Mouse (Mus musculus): Measurements from ENCODE around the gene 4931422A03Rik. TPM values are rescaled to one million over a fixed set of nuclear protein-coding genes. Genes with fewer than 3 reads are reported as not detected.
"Not testable (repeated sequence)": the region's sequence is repeated elsewhere in the genome, so short reads cannot be mapped to it uniquely, and the experiment has no call there.

Gene 4931422A03Rik
- total RNA-seq (2021) = not detected

- intact Hi-C loops (cut with DNase I) = no loop called here
- DNase-seq (ENCODE audit: low spot score in 2 of 2) = peak; percentile 16 to 17
These were observed at the start of gene 4931422A03Rik for GRCm38 (mm10) chr2:104028139-104028723. Gene 4931422A03Rik (minus strand): TSS chr2:104028361.

DNA sequence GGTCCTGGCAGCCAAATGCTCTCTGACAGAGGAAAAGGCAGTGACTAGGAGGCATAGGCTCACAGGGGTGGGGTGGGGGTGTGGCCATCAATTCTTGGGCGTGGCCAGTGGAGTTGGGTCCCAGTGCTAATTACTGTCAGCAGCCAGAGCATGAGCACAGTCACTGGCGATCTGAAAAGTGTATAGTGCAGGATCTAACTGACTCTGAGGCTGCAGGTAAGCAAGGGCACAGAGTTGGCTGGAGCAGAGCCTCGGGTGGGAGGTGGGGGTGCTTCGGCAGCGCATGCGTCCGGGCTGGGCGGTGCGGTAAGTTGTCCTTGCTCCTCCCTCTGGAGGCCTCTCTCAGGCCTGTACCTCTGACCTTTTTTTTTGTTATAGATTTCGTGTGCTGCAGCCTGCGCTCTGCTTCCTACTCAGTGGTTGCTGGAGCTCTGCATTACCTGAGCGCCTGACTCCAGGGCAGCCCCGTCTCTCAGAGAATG lies 41.6 kb upstream of the 4931422A03Rik start, which contains the start of gene Cd59b:
Gene Cd59b, plus strand, starts transcription at position 146 of the 482 bp plus-strand sequence.
- intact Hi-C loops (cut with DNase I) = no loop called here
- DNase-seq (ENCODE audit: low spot score in 2 of 2) = no peak

- intact Hi-C loops (cut with DNase I) = loop anchor here (1.0 kb wide), 1 partner anchor 27 kb away; the partner anchor contains the start of gene Cd59a
- DNase-seq (ENCODE audit: low spot score in 2 of 2) = not testable (repeated sequence)
These were observed 40.3 kb upstream of the 4931422A03Rik start, which contains the start of gene Gm10799 for GRCm38 (mm10) chr2:104068450-104068849. Gene Gm10799 (minus strand): TSS chr2:104068550.

GRCm38 (mm10) chr2:104065526-104065925 lies 37.4 kb upstream of the 4931422A03Rik start, which contains the start of gene Gm10912:
Gene Gm10912 (plus strand): TSS chr2:104065826.
- DNase-seq (ENCODE audit: low spot score in 2 of 2); intact Hi-C loops (cut with DNase I): not testable (repeated sequence)

DNA sequence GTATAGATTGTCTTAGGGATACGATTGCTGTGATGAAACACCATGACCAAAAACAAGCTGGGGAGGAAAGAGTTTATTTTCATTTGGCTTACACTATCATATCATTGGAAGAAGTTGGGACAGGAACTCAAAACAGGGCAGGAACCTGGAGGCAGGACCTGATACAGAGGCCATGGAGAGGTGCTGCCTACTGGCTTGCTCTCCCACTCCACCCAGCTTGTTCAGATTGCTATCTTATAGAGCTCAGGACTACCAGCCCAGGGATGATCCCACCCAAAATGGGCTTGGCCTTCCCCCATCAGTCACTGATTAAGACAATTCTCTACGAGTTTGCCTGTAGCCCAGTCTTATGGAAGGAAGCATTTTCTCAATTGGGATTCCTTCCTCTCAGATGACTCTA lies 36.0 kb upstream of the 4931422A03Rik start:
- no peak for DNase-seq (ENCODE audit: low spot score in 2 of 2)
- intact Hi-C loops (cut with DNase I) = no loop called here

GRCm38 (mm10) chr2:104062665-104063064 lies 34.5 kb upstream of the 4931422A03Rik start:
- intact Hi-C loops (cut with DNase I) = no loop called here
- DNase-seq (ENCODE audit: low spot score in 2 of 2) = peak in 1 of 2 experiments; percentile 23

DNA sequence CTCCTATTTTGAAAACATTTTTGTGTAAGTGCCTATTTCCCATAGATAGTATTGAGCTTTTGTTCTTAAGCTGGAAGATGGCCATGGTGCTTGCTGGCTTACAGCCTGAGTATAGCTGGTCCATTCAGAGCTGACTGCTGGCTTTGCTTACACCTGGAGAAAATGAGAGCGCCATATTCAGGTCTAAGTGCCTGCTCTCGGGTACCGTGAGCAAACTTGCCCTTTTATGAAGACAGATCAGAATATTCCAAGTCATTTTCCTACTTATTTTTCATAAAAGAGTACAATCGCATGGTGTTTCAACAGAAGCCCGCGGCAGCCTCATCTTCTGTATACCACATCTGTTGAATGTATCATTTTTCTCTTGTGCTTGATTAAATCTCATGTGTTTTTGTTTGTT lies 32.8 kb upstream of the 4931422A03Rik start:
- intact Hi-C loops (cut with DNase I) = no loop called here
- DNase-seq (ENCODE audit: low spot score in 2 of 2) = no peak

DNA sequence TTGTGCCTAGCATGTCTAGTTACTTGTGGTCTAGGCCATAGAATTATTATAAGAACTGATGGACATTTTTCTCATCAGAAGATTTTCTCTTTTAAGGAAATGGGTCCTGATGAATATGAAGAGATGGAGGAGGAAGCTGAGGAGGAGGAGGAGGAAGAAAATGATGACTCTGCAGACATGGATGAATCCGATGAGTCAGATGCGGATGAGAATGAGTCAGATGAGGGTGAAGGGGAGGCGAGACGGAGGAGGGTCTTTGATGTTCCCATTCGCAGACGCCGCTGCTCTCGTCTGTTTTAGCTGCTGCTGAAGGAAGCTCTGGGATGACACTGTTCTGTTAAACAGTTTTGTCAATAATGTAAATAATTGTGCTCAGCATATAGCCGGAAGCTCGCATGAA lies 31.6 kb upstream of the 4931422A03Rik start:
- intact Hi-C loops (cut with DNase I) = loop anchor here (10.0 kb wide), 1 partner anchor 375 kb away; no protein-coding TSS in a partner anchor
- DNase-seq (ENCODE audit: low spot score in 2 of 2) = peak in 1 of 2 experiments; percentile 70

DNA sequence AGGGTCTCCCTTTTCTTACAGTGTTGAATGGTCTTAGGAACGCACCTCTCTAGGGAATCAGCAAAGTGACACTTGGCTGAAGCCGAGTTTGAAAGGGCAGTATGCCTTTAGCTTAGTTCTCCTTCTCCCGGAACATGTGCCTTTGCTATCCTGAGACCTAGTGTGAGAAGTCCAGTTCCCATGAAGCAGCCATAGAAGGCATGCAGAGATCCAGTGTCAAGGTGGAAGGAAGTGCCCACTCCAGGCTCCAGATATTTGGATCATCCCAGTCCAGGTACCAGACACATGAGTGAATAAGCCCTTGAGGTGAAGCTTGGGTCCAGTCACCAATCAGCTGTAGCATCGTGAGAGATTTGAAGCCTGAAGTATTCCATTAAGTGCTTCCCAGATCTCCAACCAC lies 30.8 kb upstream of the 4931422A03Rik start:
- intact Hi-C loops (cut with DNase I) = loop anchor here (10.0 kb wide), 1 partner anchor 376 kb away; no protein-coding TSS in a partner anchor

GRCm38 (mm10) chr2:104058381-104058780 lies 30.2 kb upstream of the 4931422A03Rik start:
- intact Hi-C loops (cut with DNase I) = loop anchor here (10.0 kb wide), 1 partner anchor 376 kb away; no protein-coding TSS in a partner anchor

More for the DNA sequence above, 30.8 kb upstream of the 4931422A03Rik start:
- no peak for DNase-seq (ENCODE audit: low spot score in 2 of 2)

GRCm38 (mm10) chr2:104044479-104045080 lies 16.4 kb upstream of the 4931422A03Rik start:
- intact Hi-C loops (cut with DNase I) = no loop called here
- DNase-seq (ENCODE audit: low spot score in 2 of 2) = no peak

More at GRCm38 (mm10) chr2:104058381-104058780, 30.2 kb upstream of the 4931422A03Rik start:
- DNase-seq (ENCODE audit: low spot score in 2 of 2) = no peak

- intact Hi-C loops (cut with DNase I) = no loop called here
- DNase-seq (ENCODE audit: low spot score in 2 of 2) = no peak
These were observed 15.7 kb upstream of the 4931422A03Rik start for GRCm38 (mm10) chr2:104043624-104044478.

GRCm38 (mm10) chr2:104042766-104043165 lies 14.6 kb upstream of the 4931422A03Rik start:
- DNase-seq (ENCODE audit: low spot score in 2 of 2) = no peak
- intact Hi-C loops (cut with DNase I) = no loop called here

GRCm38 (mm10) chr2:104041632-104042031 lies 13.5 kb upstream of the 4931422A03Rik start:
- DNase-seq (ENCODE audit: low spot score in 2 of 2) = no peak
- intact Hi-C loops (cut with DNase I) = no loop called here

GRCm38 (mm10) chr2:104038236-104038635 lies 10.1 kb upstream of the 4931422A03Rik start:
- no peak for DNase-seq (ENCODE audit: low spot score in 2 of 2)
- intact Hi-C loops (cut with DNase I) = loop anchor here (10.0 kb wide), 3 partner anchors 87 to 547 kb away; partner anchors contain the start of gene A930018P22Rik

- intact Hi-C loops (cut with DNase I) = loop anchor here (10.0 kb wide), 3 partner anchors 88 to 548 kb away; partner anchors contain the start of gene A930018P22Rik
- DNase-seq (ENCODE audit: low spot score in 2 of 2) = no peak
These were observed 8.2 kb upstream of the 4931422A03Rik start for GRCm38 (mm10) chr2:104036316-104036715.

GRCm38 (mm10) chr2:104035595-104035994 lies 7.4 kb upstream of the 4931422A03Rik start:
- no peak for DNase-seq (ENCODE audit: low spot score in 2 of 2)
- intact Hi-C loops (cut with DNase I) = loop anchor here (10.0 kb wide), 3 partner anchors 89 to 549 kb away; partner anchors contain the start of gene A930018P22Rik

DNA sequence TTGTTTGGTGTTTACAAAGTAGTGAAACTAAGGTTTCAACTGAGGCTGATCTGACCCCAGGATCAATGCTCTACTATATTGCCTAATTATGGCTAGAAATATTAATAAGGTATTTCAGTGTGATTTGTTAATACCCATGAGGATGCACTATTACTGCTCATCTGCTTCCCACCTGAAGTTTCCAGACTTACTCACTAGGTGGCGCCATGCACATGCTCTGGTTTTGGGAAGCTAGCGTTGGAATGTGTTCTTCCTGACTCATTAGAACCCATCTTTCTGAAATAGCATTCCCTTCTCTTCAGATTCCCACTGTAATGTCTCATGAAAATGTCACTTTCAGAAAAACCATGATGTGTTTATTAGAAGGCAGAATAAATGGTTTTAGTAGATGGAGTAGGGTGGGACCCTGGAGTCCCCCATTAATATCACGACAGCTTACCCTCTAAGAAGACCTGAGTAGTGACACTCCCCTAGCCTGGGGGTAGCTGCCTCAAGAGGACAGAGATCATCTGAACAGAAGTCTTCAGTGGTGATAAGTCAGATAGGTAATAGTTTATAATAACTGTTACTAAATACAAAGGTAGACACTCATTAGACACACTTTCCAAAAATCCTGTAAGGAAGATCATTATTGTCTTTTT lies 6.8 kb upstream of the 4931422A03Rik start:
- intact Hi-C loops (cut with DNase I) = loop anchor here (10.0 kb wide), 3 partner anchors 90 to 550 kb away; partner anchors contain the start of gene A930018P22Rik
- peak; percentile 72 to 80 for DNase-seq (ENCODE audit: low spot score in 2 of 2)

DNA sequence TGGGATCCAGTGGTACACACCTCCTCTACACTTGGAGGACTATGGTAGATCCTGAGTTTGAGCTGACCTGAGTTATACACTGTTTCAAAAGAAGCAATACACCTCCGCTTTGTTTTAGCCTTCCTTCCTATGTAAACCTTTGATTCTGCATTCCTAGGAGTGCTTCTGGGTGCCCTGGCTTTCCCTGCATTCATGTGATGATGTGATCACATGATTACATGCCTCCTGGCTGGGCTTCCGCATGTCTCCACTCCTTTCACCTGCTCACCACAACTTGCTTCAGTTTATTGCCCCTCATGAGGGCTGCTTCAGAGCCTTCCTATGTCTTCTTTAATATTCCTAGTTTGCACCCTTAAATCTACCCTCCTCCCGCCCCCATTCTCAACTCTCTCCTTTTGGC lies 3.9 kb upstream of the 4931422A03Rik start:
- no peak for DNase-seq (ENCODE audit: low spot score in 2 of 2)
- intact Hi-C loops (cut with DNase I) = loop anchor here (10.0 kb wide), 3 partner anchors 93 to 553 kb away; partner anchors contain the start of gene A930018P22Rik

Measured in left cerebral cortex, postnatal 25 days (tissue).